Mouse (Mus musculus): ENCODE results near the gene Adh7.

Gene Adh7

DNA sequence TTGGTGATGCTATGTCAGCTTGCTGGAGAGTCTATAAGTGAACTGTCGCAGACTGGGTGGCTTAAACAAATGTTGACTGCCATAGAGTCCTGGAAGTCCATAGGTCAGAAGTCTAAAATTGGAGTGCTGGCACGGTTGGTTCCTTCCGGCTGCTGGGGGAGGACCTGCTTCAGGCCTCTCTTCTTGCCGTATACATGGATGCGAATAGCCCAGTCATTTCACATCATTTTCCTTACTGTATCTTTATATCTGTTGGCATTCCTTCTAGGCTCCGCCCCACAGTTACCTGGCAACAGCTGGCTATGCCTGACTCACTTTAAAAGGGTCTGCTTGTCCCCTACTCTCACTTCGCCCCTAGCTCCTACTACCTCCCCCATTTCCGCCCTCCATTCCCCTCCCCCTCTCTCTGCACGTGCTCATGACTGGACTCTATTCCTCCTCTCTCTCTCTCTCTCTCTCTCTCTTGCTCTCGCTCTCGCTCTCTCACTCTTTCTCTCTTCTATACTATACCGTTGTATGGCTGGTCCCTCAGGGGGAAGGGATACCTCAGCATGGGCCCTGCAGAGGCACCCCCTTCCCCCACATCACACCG is 6.9 kb downstream of the Adh7 start:
- DNase-seq (ENCODE audit: low read depth) = no peak

GRCm38 (mm10) chr3:138225331-138225730 is 7.8 kb downstream of the Adh7 start:
- no peak for DNase-seq (ENCODE audit: low read depth)

DNA sequence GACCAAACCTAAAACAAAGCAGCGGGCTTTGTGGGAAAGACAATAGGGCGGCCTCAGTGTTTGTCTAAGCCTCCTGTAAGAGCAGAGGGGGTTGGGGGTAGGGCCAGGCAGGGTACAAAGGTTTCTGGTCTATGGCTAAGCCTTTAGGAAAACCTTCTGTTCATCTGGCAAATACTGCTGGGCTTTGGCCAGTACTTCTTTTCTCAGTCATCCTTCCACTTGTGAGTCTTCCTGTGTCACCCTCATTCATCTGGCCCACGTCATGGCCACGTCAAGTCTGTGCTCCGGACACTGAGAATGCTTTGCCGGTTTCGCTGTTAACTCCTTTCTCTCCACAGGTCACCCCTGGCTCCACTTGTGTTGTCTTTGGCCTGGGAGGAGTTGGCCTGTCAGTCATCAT is 8.3 kb downstream of the Adh7 start:
- no peak for DNase-seq (ENCODE audit: low read depth)

- DNase-seq (ENCODE audit: low read depth) = no peak
Measured at GRCm38 (mm10) chr3:138226476-138226875, 8.9 kb downstream of the Adh7 start.

- DNase-seq (ENCODE audit: low read depth) = no peak
Measured at GRCm38 (mm10) chr3:138227082-138227481, 9.5 kb downstream of the Adh7 start.

DNA sequence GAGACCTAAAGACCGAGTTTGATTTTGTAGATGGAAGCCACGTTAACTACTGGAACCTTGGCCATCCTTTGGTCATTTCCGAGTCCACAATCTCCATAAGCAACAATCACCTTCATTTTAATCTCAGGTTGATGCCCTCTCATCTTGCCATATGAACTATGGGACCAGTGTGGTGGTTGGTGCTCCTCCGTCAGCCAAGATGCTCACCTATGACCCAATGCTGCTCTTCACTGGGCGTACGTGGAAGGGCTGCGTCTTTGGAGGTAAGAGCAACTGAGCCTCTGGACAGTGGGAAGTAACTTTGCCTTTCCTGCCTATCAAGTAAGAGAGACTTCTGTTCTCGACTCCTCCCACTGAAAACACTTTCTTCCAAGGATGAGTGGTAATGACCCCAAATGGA is 10.2 kb downstream of the Adh7 start:
- no peak for DNase-seq (ENCODE audit: low read depth)

GRCm38 (mm10) chr3:138229448-138229847 is 11.9 kb downstream of the Adh7 start:
- DNase-seq (ENCODE audit: low read depth) = no peak

- DNase-seq (ENCODE audit: low read depth) = no peak
Measured at GRCm38 (mm10) chr3:138230266-138230665, 12.7 kb downstream of the Adh7 start.

DNA sequence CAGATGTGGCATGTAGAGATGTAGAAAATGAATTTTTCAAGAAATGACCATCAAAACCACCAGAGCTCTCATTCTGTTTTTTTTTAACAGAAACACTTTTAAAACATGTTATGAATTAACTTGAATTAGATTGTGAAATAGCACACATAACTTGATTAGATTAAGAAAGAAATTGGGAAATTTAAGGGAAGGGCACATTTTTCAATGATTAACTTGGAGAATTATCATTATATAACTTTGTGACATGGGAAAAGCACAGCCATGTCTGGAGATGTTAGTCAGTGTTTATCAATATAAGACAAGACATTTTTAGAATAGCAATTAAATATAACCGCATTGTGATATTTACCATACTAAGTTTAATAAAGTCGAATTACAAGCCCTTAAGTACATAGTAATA is 14.0 kb downstream of the Adh7 start:
- DNase-seq (ENCODE audit: low read depth) = no peak

- no peak for DNase-seq (ENCODE audit: low read depth)
Measured at GRCm38 (mm10) chr3:138236546-138237163, 19.1 kb downstream of the Adh7 start.

DNA sequence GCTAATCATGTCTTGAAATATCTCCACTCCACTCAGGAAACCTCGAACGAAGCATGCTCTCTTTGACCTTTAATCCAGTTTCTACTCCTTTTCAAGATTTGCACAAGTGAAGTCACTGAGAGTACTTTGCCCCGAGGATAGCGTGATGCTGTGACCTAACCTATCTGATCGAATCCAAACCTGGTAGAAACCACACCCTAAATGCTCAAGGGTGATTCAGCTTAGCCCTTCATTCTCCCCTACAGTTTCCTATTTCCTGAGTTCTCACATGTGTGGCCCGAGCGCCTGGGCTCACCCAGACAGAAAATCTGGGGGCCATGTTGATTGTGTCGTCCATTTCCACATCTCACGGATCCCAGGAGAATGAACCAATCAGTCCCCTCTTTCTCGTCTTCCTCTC is 20.5 kb downstream of the Adh7 start:
- no peak for DNase-seq (ENCODE audit: low read depth)

GRCm38 (mm10) chr3:138239461-138239860 is 21.9 kb downstream of the Adh7 start:
- no peak for DNase-seq (ENCODE audit: low read depth)

DNA sequence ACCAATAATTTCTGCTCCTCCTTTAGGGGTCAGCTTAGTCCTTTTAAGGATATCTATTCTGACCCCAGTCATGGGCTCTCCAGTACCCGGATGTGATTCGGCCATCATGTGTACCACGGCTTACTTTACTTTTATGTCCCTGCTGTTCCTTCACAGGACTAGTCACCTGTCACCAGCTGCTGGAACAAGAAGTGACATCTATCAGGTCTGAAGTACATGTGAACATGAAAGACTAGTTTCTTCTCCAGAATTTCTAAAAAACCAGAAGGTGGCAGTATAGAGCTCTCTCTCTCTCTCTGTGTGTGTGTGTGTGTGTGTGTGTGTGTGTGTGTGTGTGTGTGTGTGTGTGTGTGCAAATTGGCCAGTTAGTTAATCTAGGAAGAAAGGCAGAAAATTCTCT is 22.9 kb downstream of the Adh7 start:
- no peak for DNase-seq (ENCODE audit: low read depth)

DNA sequence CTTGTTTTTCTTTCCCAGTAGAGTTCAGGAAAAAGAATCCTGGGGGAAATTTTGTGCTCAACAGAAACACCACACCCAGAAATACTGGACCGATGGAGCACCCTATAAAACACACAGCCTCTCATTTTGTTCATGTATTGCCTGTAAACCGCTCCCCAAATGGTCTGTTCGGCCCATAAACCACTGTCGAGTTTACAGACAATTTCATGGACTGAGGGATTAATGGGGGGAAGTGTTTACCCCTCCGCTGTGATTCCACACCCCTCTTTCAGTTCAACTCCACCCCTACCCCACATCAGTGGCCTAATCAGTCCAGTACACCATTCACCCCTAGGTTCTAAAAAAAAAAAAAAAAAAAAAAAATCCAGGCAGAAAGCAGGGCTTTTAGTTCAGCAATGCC is 23.4 kb downstream of the Adh7 start:
- no peak for DNase-seq (ENCODE audit: low read depth)

GRCm38 (mm10) chr3:138241371-138241770 is 23.8 kb downstream of the Adh7 start:
- DNase-seq (ENCODE audit: low read depth) = no peak

DNA sequence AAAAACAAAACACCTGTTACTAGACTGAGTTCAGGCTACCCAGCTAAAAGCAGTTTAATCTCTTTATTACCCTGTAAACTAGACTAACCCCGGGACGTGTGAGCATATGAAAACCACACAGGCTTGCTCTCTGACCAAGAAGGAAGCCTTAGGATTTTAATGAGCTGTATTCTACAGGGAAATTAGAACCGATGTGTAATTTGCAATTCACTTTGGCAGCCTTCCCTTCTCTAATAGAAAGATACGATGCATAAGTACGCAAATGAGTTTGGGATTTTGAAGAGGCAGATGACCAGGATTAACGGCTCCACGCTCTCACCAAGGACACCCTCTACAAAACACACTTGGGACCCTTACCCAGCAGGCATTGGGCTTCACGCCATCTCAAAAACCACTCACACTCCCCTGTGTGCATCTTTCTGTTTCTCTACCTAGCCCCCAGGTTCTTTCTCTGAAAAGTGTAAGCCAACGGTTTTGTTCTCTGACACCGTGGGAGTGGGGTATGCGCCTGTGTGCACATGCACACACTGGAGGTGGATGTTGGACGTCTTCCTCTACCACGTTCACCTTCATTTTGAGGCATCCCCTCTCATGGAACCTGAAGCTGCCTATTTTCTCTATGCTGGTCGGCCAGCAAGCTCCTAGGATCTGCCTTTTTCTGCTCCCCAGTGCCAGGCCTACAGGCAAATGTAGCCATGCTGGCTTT is 24.6 kb downstream of the Adh7 start:
- DNase-seq (ENCODE audit: low read depth) = no peak

DNA sequence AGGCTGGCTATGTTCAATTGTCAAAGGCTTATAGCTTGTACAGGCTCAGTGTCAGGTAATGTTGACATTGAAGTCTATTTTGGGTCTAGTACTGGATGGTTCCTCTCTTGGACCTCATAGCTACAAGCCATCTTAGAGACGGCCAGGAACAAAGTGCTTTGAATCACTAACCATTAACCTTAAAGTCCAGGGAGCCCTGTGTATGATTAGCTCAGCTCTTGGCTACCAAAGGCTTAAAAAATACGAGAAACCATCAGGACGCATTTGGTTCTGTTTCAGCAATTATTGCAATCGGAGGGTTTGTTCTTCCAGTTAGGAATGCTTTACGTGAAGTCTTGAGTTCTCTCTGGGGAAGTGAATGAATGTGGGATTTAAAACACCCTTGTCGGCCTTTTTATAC is 25.4 kb downstream of the Adh7 start:
- DNase-seq (ENCODE audit: low read depth) = no peak

DNA sequence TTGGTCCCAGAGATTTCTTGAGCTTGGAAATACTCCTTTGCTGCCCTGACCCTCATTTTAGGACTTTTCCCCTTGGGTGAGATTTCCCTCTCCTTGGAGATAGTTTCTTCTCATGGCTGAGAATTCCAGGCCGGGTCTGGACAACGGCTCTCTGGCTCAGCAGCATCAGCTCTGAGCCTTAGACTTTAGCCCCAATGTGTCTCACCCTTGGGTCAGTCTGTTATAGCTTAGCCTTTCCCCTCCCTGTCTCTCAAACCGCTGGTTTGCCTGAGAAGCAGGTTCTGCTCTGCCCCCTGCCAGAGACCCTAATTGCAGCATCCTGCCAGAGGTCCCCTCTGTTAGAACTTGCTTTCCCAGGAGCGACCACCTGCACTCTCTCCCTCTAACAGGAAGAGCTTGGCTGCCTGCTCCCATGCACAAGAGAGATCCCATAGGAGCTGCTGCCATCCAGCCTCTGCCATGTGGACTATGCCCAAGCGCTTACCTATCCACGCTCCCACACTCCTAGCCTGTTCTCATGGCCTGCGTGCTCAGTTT is 26.8 kb downstream of the Adh7 start:
- no peak for DNase-seq (ENCODE audit: low read depth)

DNA sequence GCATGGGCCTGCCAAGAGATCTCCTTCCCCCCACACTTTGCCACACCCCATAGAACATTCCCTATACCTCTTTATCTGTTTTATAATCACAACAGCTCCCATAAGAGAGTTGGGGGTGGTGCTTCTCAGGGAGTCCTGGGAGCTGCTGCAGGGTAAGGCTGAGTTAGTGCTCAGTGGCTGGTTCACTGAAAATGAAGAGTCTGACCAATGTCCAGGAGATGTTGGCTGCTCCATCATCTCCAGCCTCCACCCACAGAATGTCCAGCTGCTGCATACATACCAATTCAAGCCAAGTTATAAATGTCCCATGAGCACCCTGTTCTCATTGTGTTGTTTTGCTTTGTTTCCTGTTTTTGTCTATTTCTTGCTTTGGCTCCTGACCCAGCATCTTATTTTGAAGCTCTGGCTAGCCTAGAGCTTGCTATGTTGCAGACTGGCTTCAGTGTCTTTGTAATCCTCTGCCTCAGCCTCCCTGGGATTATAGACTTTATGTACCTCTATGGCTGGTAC is 29.0 kb downstream of the Adh7 start:
- no peak for DNase-seq (ENCODE audit: low read depth)

- no peak for DNase-seq (ENCODE audit: low read depth)
Measured at GRCm38 (mm10) chr3:138247241-138247640, 29.7 kb downstream of the Adh7 start.

DNA sequence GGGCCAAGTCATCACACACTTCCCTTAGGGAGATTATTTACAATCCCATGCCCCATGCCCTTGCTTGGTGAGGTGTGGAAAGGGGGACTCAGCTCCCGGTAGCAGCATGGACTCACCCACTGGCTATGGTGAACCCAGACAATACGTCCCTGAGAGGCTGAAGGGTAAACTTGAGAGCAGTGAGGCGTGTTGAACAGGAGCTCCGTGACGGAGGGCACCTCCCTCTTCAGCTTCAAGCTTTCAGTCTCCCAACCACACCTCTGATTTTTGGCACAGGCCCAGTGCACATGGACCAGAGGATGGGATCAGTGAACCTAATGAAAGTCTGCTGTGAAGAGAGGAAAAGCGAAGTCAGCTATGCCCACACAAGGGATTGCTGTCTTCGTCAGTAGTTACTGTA is 30.5 kb downstream of the Adh7 start:
- no peak for DNase-seq (ENCODE audit: low read depth)

GRCm38 (mm10) chr3:138248746-138249145 is 31.2 kb downstream of the Adh7 start:
- no peak for DNase-seq (ENCODE audit: low read depth)

- DNase-seq (ENCODE audit: low read depth) = no peak
Measured at GRCm38 (mm10) chr3:138251156-138251555, 33.6 kb downstream of the Adh7 start.

All from c-Kit-positive CD71-negative TER-119-negative erythroid progenitor cells, embryonic 14.5 days (primary cell).